Mouse (Mus musculus): Measurements from ENCODE around the gene Syce2. TPM values are rescaled to one million over a fixed set of nuclear protein-coding genes. Genes with fewer than 3 reads are reported as not detected.

Syce2 gene
- polyA plus RNA-seq, 1 experiment from 2014 or later: 160 TPM

DNA sequence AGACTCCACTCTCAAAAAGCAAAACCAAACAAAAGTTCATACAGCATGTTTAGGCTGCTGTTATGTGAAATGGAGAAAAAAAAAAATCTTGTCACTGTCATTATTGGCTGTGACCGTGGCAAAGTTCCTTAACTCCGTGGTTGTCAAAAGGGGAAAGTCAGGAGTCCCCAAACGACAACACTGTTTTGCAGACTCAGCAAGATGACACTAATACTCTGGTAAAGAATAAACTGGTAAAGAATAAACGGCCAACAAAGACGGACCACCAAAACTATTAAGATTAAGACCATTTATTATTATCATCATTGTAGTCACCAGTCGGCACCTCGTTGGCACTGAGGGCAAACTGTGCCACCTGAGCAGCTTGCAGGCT, 32.0 kb upstream of the Syce2 start:
- Histone ChIP-seq H3K4me2 (peak overlapping the region; percentile 67), H3K36me3 (ENCODE audit: control insufficient read depth, insufficient read depth, low read length) (peaks cover 60% of the 10 kb centered on the region), H3K27ac (ENCODE audit: low read depth, low read length) (peak overlapping the region; percentile 97), H3K27me3 (replicated peaks; ENCODE audit: control insufficient read depth, insufficient read depth, low read length) (no peaks in the 10 kb centered on the region), H3K4me3 (ENCODE audit: low read depth, low read length) (peak overlapping the region; percentile 95), H3K9ac (ENCODE audit: low read depth, low read length) (peak overlapping the region; percentile 94), H3K9me3 (ENCODE audit: control insufficient read depth, low read length) (no peaks in the 10 kb centered on the region), H3K4me1 (replicated peaks; ENCODE audit: control insufficient read depth, insufficient read depth, low read length) (peaks cover 42% of the 10 kb centered on the region)
- DNase-seq (ENCODE audit: low spot score) (no peak), ATAC-seq (replicated peaks; ENCODE audit: low FRiP score) (no peak)
- WGBS: 4% methylated on average over 7 of the region's 7 CpGs

DNA sequence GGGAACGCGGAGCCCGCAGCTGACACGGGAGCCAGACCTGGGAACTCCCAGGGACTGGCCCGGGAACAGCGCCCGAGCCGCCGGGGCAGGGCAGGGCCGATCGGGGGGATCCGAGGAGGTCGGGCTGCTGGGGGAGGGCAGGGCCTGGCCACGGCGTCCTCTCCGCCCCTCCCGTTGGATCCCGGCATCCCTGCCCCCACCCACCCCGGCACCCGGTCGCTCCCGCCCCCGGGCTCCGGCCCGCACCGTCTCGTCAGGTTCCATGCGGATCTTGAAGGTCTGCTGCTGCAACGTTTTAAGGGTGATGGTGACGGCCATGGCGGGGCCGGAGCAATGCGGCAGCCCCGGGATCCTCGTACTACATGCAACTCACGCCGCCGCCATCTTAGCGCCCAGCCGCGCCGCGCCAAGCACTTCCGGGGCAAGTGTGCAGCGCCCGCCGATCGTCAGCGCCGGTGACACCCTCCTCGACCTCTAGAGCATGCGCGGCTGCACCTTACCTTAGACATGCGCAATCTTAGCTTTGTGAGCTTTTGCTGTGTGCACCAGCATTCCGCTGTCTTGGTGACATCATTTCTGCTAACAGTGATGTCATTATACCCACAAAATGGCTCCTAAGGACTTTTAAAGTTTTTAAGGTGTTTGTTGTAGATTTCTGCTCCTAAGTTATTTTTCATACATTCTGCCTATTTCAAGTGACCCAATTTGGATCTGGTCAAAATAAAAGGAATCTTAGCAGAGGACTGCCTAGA, 31.5 kb upstream of the Syce2 start, which contains the start of gene Rad23a:
Rad23a (minus strand) TSS at position 418 of the 752 bp plus-strand sequence.
- under 1% methylated on average over 55 of the region's 55 CpGs for WGBS
- H3K27ac ChIP-seq (ENCODE audit: low read depth, low read length): peak within 1 kb of the TSS; percentile 97
- ATAC-seq (replicated peaks; ENCODE audit: low FRiP score): peak; percentile 88
- peaks cover 59% of the 10 kb centered on the region for H3K36me3 ChIP-seq (ENCODE audit: control insufficient read depth, insufficient read depth, low read length)
- DNase-seq (ENCODE audit: low spot score): peak; percentile 91
- H3K4me2 ChIP-seq: peak within 1 kb of the TSS; percentile 67
- H3K9me3 ChIP-seq (ENCODE audit: control insufficient read depth, low read length): no peaks in the 10 kb centered on the region
- no peaks in the 10 kb centered on the region for H3K27me3 ChIP-seq (replicated peaks; ENCODE audit: control insufficient read depth, insufficient read depth, low read length)
- H3K9ac ChIP-seq (ENCODE audit: low read depth, low read length): peak within 1 kb of the TSS; percentile 94
- peaks cover 45% of the 10 kb centered on the region for H3K4me1 ChIP-seq (replicated peaks; ENCODE audit: control insufficient read depth, insufficient read depth, low read length)
- peak within 1 kb of the TSS; percentile 95 for H3K4me3 ChIP-seq (ENCODE audit: low read depth, low read length)

DNA sequence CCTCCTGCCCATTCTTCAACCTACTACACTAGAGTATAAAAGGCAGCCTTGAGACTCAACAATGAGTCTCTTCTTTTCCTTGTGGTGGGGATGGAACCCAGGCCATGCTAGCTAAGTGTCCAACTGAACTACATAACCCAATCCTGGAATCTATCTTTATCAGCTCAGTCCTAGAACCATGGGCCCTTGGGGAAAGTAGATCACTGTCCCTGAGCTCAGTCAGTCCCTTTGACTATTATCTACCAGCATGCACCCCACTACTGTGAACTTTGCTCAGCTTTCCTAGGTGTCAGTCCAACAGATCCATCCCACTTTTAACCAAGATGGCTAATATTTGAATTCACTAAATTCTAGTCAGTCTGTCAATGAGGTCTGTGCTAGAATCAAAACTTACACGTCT, 30.4 kb upstream of the Syce2 start:
- no peak overlapping the region for H3K9ac ChIP-seq (ENCODE audit: low read depth, low read length)
- DNase-seq (ENCODE audit: low spot score) (no peak), ATAC-seq (replicated peaks; ENCODE audit: low FRiP score) (no peak)
- peak overlapping the region; percentile 49 for H3K27ac ChIP-seq (ENCODE audit: low read depth, low read length)
- H3K9me3 ChIP-seq (ENCODE audit: control insufficient read depth, low read length): no peaks in the 10 kb centered on the region
- H3K4me3 ChIP-seq (ENCODE audit: low read depth, low read length): peak overlapping the region; percentile 6; the same call in 1 of the 2 replicates
- H3K36me3 ChIP-seq (ENCODE audit: control insufficient read depth, insufficient read depth, low read length): peaks cover 60% of the 10 kb centered on the region
- no peaks in the 10 kb centered on the region for H3K27me3 ChIP-seq (replicated peaks; ENCODE audit: control insufficient read depth, insufficient read depth, low read length)
- peaks cover 45% of the 10 kb centered on the region for H3K4me1 ChIP-seq (replicated peaks; ENCODE audit: control insufficient read depth, insufficient read depth, low read length)
- WGBS: 71% methylated on average over 1 of the region's 1 CpGs
- H3K4me2 ChIP-seq: peak overlapping the region; percentile 27

DNA sequence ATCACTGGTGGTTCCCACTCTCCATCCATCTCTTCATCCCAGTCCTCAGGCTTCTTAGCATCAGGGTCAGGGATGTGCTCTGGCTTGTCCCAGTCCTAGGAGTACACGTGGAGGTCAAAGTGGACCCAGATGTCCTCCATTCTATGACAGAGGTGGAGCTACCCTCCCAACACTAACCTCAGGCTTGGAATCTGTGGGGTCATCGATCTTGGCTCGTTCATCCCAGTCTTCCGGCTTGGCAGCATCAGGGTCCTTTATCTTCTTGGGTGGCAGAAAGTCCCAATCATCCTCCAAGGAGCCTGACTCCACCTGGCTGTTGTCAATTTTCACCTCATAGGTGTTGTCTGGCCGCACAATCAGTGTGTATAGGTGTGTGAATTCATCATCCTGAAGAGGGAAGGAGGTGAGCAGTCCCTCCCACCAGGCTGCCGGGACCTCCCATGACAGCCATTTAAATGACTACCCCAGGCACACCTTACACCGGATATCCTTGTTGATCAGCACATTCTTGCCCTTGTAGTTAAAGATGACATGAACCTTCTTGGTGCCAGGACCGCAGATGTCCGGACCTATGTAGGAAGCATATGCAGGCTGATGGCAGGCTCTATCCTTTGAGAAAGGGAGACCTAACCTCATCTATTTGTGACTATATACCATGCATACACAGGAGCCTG, 27.4 kb upstream of the Syce2 start:
- ATAC-seq (replicated peaks; ENCODE audit: low FRiP score): no peak
- no peaks in the 10 kb centered on the region for H3K27me3 ChIP-seq (replicated peaks; ENCODE audit: control insufficient read depth, insufficient read depth, low read length)
- H3K27ac ChIP-seq (ENCODE audit: low read depth, low read length): peak overlapping the region; percentile 32; the same call in 1 of the 2 replicates
- peak overlapping the region; percentile 97 for H3K4me3 ChIP-seq (ENCODE audit: low read depth, low read length)
- peak overlapping the region; percentile 95 for H3K4me2 ChIP-seq
- H3K36me3 ChIP-seq (ENCODE audit: control insufficient read depth, insufficient read depth, low read length): peaks cover 46% of the 10 kb centered on the region
- peak overlapping the region; percentile 98 for H3K9ac ChIP-seq (ENCODE audit: low read depth, low read length)
- H3K9me3 ChIP-seq (ENCODE audit: control insufficient read depth, low read length): no peaks in the 10 kb centered on the region
- WGBS: 89% methylated on average over 9 of the region's 9 CpGs
- peaks cover 36% of the 10 kb centered on the region for H3K4me1 ChIP-seq (replicated peaks; ENCODE audit: control insufficient read depth, insufficient read depth, low read length)
- no peak for DNase-seq (ENCODE audit: low spot score)

DNA sequence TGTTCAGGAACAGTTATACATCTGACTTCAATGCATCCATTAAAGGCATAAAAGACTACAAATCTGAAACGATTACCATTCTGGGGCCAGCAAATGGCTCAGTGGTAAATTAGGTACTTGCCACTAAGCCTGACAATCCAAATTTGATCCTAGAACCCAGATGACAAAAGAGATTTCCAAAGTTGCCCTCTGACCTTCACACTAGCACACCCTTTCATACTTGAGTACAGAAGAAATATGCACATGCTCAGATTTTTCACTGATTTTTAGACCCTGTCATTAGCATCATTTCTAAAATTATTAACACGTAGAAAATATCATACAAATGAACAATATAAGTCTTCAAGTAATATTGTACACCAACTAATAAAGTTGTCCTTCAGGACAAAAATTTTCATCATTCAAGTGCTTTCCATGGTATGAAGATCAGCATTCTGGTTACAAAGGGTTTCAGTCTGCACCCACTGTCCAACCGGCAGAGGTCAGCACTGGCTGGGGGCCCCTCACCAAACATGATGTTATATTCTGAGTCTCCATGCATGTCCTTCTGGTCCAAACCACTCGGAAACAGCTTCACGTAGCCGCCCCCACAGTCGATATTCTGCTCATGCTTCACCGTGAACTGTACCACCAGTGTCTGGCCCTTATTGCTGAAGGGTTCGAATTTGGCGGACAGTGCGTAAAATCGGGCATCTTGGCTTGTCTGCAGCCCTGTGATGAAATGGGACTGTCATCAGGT, 26.4 kb upstream of the Syce2 start:
- Histone ChIP-seq H3K27me3 (replicated peaks; ENCODE audit: control insufficient read depth, insufficient read depth, low read length) (no peaks in the 10 kb centered on the region), H3K9ac (ENCODE audit: low read depth, low read length) (peak overlapping the region; percentile 98), H3K4me1 (replicated peaks; ENCODE audit: control insufficient read depth, insufficient read depth, low read length) (peaks cover 34% of the 10 kb centered on the region), H3K4me2 (peak overlapping the region; percentile 95), H3K9me3 (ENCODE audit: control insufficient read depth, low read length) (no peaks in the 10 kb centered on the region), H3K36me3 (ENCODE audit: control insufficient read depth, insufficient read depth, low read length) (peaks cover 46% of the 10 kb centered on the region), H3K4me3 (ENCODE audit: low read depth, low read length) (peak overlapping the region; percentile 97), H3K27ac (ENCODE audit: low read depth, low read length) (peak overlapping the region; percentile 84)
- DNase-seq (ENCODE audit: low spot score): no peak
- no peak for ATAC-seq (replicated peaks; ENCODE audit: low FRiP score)
- 14% methylated on average over 12 of the region's 12 CpGs for WGBS

DNA sequence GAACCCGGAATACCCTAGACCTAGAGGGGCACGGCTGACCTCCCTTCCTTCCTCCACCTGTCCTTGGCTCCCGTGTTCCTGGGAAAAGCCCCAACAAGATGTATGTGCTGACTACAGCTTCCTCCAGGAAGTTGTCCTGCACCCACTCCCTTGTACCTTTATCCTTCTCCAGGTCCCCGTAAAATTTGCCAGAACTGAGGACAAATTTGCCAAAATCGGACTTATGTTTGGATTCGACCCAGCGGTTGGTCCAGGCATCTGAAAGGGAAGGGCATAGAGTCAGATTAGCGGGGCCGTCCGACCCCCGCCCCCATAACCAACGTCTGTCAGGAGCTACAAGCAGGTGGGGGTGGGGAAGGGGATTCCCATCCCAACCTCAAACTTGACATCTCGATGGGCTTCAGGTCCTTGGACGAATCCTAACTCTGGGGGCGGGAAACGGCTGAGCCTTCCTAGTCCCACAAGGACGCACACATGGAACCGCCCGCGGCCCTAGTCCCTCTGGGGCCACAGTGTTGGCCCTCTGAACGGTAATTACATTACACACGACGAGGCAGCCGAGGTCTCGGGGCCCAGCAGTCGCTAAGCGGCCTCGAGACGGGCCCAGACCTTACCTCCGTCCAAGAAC, 25.7 kb upstream of the Syce2 start:
- Histone ChIP-seq H3K27ac (ENCODE audit: low read depth, low read length) (peak overlapping the region; percentile 84), H3K4me2 (peak overlapping the region; percentile 95), H3K27me3 (replicated peaks; ENCODE audit: control insufficient read depth, insufficient read depth, low read length) (no peaks in the 10 kb centered on the region), H3K4me1 (replicated peaks; ENCODE audit: control insufficient read depth, insufficient read depth, low read length) (peaks cover 33% of the 10 kb centered on the region), H3K4me3 (ENCODE audit: low read depth, low read length) (peak overlapping the region; percentile 97), H3K36me3 (ENCODE audit: control insufficient read depth, insufficient read depth, low read length) (peaks cover 46% of the 10 kb centered on the region), H3K9ac (ENCODE audit: low read depth, low read length) (peak overlapping the region; percentile 98), H3K9me3 (ENCODE audit: control insufficient read depth, low read length) (no peaks in the 10 kb centered on the region)
- ATAC-seq (replicated peaks; ENCODE audit: low FRiP score): peak; percentile 21
- 1% methylated on average over 30 of the region's 30 CpGs for WGBS
- no peak for DNase-seq (ENCODE audit: low spot score)

DNA sequence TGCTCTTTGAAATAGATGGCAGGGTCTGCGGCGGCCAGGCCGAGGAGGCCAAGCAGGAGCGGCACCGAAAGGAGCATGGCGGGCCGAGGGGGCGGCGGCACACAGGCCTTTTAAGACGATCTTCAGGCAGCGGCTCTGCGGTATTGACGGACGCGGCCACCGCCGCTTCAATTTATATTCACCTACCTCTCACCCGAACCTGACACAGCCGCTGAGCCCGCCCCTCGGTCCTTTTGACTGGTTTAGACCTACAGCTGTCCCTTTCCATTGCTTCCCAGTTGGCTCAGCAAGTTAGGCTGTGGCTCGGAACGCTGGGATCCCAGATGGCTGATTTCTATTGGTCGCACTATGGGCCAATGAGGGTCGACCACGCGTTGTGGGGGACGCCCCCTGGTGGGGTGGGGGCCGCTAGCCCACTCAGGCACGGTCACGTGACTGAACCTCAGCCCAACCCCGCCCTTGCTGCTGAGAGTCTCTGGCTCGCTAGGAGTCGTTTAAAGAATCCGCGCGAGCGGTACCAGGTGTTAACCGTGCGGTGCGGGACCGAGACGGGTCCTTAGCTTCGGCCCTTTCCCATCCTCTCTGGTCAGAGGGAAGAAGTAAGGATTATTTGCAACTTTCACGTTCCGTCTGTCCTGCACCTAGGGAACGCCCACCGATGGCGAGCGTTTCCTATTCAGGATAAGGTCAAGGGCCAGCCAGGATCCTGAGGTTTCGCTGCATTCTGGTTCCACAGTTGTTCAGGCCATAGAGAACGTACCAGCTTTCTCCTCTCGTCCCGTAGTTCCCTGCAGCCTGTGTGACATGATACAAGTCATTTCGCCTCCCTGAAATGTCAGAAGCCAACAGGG, 25.0 kb upstream of the Syce2 start, which contains the start of gene Calr:
Calr (minus strand) TSS at position 213 of the 851 bp plus-strand sequence.
- Histone ChIP-seq H3K27ac (ENCODE audit: low read depth, low read length) (peak within 1 kb of the TSS; percentile 94), H3K4me3 (ENCODE audit: low read depth, low read length) (peak within 1 kb of the TSS; percentile 97), H3K4me2 (peak within 1 kb of the TSS; percentile 95), H3K27me3 (replicated peaks; ENCODE audit: control insufficient read depth, insufficient read depth, low read length) (no peaks in the 10 kb centered on the region), H3K4me1 (replicated peaks; ENCODE audit: control insufficient read depth, insufficient read depth, low read length) (peaks cover 29% of the 10 kb centered on the region), H3K9me3 (ENCODE audit: control insufficient read depth, low read length) (no peaks in the 10 kb centered on the region), H3K9ac (ENCODE audit: low read depth, low read length) (peak within 1 kb of the TSS; percentile 98), H3K36me3 (ENCODE audit: control insufficient read depth, insufficient read depth, low read length) (peaks cover 38% of the 10 kb centered on the region)
- ATAC-seq (replicated peaks; ENCODE audit: low FRiP score): peak; percentile 98
- DNase-seq (ENCODE audit: low spot score): peak; percentile 100
- WGBS: under 1% methylated on average over 55 of the region's 55 CpGs
